Mouse (Mus musculus): ENCODE results near the gene Lgi1. TPM values are rescaled to one million over a fixed set of nuclear protein-coding genes. Genes with fewer than 3 reads are reported as not detected.

Lgi1 gene
- polyA plus RNA-seq, 1 experiment from 2014 or later: not detected

DNA sequence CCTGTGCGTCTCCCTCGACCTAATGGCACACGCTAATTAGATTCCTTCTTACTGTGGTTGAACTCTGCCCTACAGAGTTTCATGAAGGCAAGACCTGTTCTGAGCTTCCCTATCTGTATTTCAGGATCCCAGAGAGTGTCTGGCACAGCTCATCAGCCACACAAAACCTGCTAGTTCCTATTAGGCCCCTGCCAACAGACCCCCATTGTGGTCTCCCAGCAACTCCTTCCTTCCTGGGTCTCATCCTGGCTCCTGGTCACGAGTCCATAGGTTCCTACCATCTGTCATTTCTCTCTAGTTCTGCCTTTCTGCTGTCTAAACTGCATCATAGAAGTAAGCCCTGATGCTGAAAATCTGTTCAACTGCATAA lies 60.7 kb downstream of the Lgi1 start:
- DNase-seq (ENCODE audit: low spot score): no peak

DNA sequence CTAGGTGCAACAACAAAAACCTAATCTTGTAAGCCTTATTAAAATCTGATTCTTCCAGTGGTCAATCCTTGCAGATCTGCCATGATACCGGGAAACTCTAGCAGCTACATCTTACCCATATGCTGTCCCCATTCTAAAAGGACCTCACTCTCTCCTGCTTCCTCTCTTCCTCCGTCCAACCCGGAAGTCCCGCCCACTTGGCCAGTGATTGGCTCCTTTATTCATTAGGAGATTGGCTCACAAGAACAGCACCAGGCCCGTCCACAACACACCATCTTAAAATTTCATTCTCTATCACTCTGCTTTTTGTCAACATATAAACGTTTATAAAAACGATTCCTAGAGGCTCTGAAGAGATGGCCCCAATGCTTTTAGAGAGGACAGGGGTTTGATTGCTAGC lies 61.5 kb downstream of the Lgi1 start:
- no peak for DNase-seq (ENCODE audit: low spot score)

GRCm38 (mm10) chr19:38327002-38327401 lies 62.7 kb downstream of the Lgi1 start:
- no peak for DNase-seq (ENCODE audit: low spot score)

GRCm38 (mm10) chr19:38328010-38328409 lies 63.7 kb downstream of the Lgi1 start:
- no peak for DNase-seq (ENCODE audit: low spot score)

- no peak for DNase-seq (ENCODE audit: low spot score)
Measured at GRCm38 (mm10) chr19:38329257-38329656, 64.9 kb downstream of the Lgi1 start.

GRCm38 (mm10) chr19:38331072-38331471 lies 66.7 kb downstream of the Lgi1 start:
- DNase-seq (ENCODE audit: low spot score): no peak

GRCm38 (mm10) chr19:38332245-38332644 lies 67.9 kb downstream of the Lgi1 start:
- no peak for DNase-seq (ENCODE audit: low spot score)

GRCm38 (mm10) chr19:38332820-38333219 lies 68.5 kb downstream of the Lgi1 start:
- DNase-seq (ENCODE audit: low spot score): no peak

DNA sequence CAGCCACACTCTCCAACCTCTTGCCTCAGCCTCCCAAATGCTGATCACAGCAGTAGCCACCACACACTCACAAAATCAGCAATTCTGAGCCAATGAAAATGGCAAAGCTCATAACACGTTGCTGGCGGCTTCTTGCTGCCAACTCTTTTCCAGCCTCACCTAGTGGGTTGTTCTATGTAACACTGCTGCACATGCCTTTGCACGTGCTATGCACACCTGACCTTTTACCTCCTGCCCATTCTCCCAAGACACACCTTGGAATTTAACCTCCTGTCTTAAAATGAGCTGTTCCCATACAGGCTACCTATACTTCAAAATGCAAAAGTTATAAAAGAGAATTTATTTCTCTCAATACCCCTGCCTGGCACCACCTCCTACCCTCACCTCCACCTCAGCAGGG lies 72.2 kb downstream of the Lgi1 start:
- no peak for DNase-seq (ENCODE audit: low spot score)

- no peak for DNase-seq (ENCODE audit: low spot score)
Measured at GRCm38 (mm10) chr19:38337332-38337731, 73.0 kb downstream of the Lgi1 start.

- no peak for DNase-seq (ENCODE audit: low spot score)
Measured at GRCm38 (mm10) chr19:38339734-38340133, 75.4 kb downstream of the Lgi1 start.

DNA sequence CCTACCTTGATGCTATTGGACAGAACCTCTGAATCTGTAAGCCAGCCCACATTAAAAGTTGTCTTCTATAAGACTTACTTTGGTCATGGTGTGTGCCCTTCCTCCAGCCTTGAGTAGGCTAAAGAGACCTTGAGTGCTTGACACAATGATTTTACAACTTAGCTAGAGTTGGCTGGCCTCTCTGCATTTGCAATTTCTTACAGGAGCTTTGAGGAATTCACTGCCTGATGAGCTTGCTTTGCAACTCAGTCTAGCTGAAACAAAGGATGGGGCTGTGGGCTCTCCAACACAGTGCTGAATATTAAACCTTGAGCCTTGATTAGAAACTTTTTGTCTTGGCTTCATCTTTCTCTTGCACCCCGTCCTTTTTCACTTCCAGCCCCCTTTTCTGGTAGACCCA lies 78.9 kb downstream of the Lgi1 start:
- DNase-seq (ENCODE audit: low spot score): no peak

GRCm38 (mm10) chr19:38348271-38349012 lies 84.1 kb downstream of the Lgi1 start:
- no peak for DNase-seq (ENCODE audit: low spot score)

DNA sequence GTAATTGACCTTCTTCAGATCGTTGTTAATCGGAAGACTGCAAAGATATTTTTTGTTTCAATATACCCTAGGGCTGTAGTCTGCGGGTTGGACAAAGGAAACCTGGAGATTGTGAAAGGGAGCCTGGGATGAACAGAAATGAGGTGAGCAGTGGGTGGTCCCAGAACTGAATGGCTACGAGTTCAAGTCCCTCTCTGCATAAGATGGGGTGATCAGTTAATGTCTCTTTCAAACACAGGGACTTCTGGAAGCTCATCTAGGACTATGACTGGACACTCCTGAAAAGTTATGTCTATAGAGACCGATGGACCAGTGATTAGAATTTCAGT lies 84.6 kb downstream of the Lgi1 start:
- no peak for DNase-seq (ENCODE audit: low spot score)

GRCm38 (mm10) chr19:38351202-38351601 lies 86.9 kb downstream of the Lgi1 start:
- no peak for DNase-seq (ENCODE audit: low spot score)

- DNase-seq (ENCODE audit: low spot score): no peak
Measured at GRCm38 (mm10) chr19:38351728-38352127, 87.4 kb downstream of the Lgi1 start.

DNA sequence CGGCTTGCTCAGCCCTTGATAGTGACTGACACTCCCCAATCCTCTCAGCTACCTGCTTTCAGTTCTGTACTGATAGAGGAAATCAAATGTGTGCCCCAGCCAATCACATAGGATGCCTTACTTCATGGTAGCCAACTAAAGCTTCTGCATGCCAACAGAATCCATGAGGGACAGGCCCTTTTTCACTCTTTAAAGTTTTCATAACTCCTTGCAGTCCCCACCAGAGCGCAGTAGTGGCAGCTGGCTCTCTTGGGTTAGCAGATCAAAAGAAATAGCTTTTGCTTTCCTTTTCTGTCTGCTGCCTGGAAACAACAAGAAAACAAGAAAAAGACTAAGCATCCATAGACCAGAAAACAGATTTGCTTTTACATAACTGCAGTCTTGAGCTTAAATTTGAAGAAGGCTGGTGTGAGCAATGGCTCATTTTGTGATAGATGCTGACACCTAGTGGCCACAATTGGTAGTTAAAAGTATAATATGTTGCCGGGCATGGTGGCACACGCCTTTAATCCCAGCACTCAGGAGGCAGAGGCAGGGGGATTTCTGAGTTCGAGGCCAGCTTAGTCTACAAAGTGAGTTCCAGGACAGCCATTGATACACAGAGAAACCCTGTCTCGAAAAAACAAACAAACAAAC lies 88.3 kb downstream of the Lgi1 start:
- DNase-seq (ENCODE audit: low spot score): peak; percentile 69

- DNase-seq (ENCODE audit: low spot score): no peak
Measured at GRCm38 (mm10) chr19:38354279-38354678, 89.9 kb downstream of the Lgi1 start.

GRCm38 (mm10) chr19:38354819-38355360 lies 90.6 kb downstream of the Lgi1 start:
- DNase-seq (ENCODE audit: low spot score): peak; percentile 7

DNA sequence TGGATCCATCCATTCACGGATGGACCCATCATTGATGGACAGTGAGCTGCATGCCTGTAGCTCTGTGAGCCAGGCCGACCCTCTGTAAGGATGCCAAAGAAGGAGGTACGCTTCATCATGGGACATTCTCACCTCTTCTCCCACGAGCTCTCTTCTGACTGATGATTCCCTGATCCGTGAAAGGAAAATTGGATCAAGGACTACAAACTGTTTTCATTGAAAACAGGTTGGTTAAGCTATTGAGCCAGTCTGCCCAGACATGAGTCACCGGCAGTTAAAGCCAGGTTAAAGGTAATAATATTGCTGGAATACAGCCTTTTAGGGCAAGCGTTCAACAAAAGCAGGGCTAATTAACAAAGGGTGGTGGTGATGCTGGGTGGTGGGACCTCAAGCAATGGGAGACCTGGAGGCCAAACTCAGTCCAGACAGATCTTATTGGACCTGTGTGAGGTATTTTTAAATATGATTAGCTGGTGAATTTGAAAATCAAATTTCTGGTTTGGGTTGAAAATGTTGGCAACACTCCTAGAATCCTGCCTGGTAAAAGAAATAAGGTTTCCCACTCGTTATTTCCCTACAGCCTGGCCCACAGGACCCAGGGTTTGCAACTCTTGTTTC lies 92.0 kb downstream of the Lgi1 start:
- no peak for DNase-seq (ENCODE audit: low spot score)

DNA sequence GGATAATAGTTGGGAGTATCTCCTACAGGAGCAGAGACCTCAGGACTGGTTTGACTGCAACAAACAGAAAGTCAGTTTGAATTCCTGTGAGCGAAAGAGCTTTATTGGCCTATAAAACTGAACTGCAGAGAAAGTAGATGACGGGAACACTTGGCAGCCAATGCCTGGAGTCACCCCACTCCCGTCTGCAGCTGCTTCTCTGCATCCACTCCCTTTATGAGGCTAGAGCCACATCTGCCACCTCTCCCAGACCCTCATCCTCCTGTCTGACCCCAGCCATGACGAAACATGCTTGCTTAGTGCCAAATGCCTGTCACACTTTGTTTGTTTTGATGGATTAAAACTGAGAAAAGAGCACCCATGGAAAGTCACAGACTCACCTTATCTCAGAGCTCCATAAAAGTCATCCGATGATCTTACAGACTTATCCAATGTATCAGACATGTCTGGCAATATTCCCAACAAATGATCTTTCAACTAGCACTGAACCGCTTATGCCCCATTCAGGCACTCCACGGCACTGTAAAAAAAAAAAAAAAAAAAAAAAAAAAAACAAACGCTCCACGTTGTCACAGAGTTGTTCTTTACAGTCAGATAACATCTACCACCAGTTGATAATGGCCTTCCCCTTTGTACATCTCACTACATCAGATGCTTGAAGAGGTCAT lies 93.8 kb downstream of the Lgi1 start:
- no peak for DNase-seq (ENCODE audit: low spot score)

DNA sequence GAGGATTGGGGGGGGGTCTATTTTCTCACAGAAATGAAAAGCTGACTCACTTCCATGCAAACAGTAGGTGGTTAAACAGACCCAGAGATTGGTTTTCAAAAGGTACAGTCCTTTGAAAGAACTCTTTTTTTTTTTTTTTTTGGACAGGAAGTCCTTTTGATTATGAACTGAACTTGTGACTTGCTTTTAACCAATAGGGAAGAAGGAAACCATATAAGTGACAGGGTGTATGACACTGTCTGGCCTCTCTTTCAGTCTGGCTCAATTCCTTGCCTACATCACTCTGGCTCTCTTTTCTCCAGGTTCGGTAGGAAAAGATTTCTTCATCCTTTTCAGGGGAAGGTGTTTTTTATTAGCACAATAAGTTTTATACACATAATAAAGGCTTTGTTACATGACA lies 95.0 kb downstream of the Lgi1 start:
- no peak for DNase-seq (ENCODE audit: low spot score)

All from thymus, postnatal 0 days (tissue).